Mouse (Mus musculus): ENCODE measurements around the gene Prkg2. TPM values are rescaled to one million over a fixed set of nuclear protein-coding genes. Genes with fewer than 3 reads are reported as not detected.

Gene Prkg2
- polyA plus RNA-seq, 1 experiment: not detected

DNA sequence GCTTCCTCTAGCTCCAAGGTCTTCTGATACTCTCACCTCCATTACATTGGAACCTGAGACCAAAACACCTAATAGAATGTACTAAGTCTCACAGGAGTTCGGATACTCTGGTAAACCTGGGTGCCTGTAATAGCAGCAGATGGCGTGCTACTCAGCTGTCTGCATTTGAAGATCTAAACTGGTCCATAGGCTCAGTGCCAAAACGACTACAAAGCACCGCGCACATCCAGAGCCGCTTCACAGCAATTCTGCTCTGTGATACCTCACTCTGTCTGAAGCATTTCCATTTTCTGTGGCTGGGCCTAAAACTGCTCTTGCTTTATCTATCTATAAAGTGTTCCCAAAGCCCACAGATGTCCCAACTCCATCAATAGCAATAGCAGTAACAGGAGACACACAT lies 17.4 kb downstream of the Prkg2 start:
- Histone ChIP-seq H3K4me3 (ENCODE audit: insufficient read depth, low read length) (no peak overlapping the region), H3K4me1 (ENCODE audit: control insufficient read depth, insufficient read depth, low read length) (no peaks in the 10 kb centered on the region), H3K27ac (ENCODE audit: insufficient read depth, low read depth, low read length) (no peak overlapping the region)
- TF ChIP-seq POLR2A (IDR thresholded peaks at IDR 0.05; ENCODE audit: borderline replicate concordance, low read depth, low read length) (no peak), CTCF (IDR thresholded peaks at IDR 0.05; ENCODE audit: low read depth, low read length) (no peak)

- H3K27ac ChIP-seq (ENCODE audit: insufficient read depth, low read depth, low read length): no peak overlapping the region
- H3K4me3 ChIP-seq (ENCODE audit: insufficient read depth, low read length): no peak overlapping the region
- TF ChIP-seq POLR2A (IDR thresholded peaks at IDR 0.05; ENCODE audit: borderline replicate concordance, low read depth, low read length) (no peak), CTCF (IDR thresholded peaks at IDR 0.05; ENCODE audit: low read depth, low read length) (no peak)
- no peaks in the 10 kb centered on the region for H3K4me1 ChIP-seq (ENCODE audit: control insufficient read depth, insufficient read depth, low read length)
These were observed 22.0 kb downstream of the Prkg2 start for GRCm38 (mm10) chr5:99015140-99015539.

GRCm38 (mm10) chr5:99010448-99011151 lies 26.6 kb downstream of the Prkg2 start:
- no peak overlapping the region for H3K27ac ChIP-seq (ENCODE audit: insufficient read depth, low read depth, low read length)
- H3K4me3 ChIP-seq (ENCODE audit: insufficient read depth, low read length): no peak overlapping the region
- no peaks in the 10 kb centered on the region for H3K4me1 ChIP-seq (ENCODE audit: control insufficient read depth, insufficient read depth, low read length)
- TF ChIP-seq POLR2A (IDR thresholded peaks at IDR 0.05; ENCODE audit: borderline replicate concordance, low read depth, low read length) (no peak), CTCF (IDR thresholded peaks at IDR 0.05; ENCODE audit: low read depth, low read length) (no peak)

- Histone ChIP-seq H3K4me1 (ENCODE audit: control insufficient read depth, insufficient read depth, low read length) (no peaks in the 10 kb centered on the region), H3K4me3 (ENCODE audit: insufficient read depth, low read length) (no peak overlapping the region), H3K27ac (ENCODE audit: insufficient read depth, low read depth, low read length) (no peak overlapping the region)
- no peak for TF ChIP-seq POLR2A (IDR thresholded peaks at IDR 0.05; ENCODE audit: borderline replicate concordance, low read depth, low read length)
- TF ChIP-seq CTCF (IDR thresholded peaks at IDR 0.05; ENCODE audit: low read depth, low read length): no peak
These were observed 39.0 kb downstream of the Prkg2 start for GRCm38 (mm10) chr5:98998104-98998503.

- TF ChIP-seq CTCF (IDR thresholded peaks at IDR 0.05; ENCODE audit: low read depth, low read length): no peak
- no peak for TF ChIP-seq POLR2A (IDR thresholded peaks at IDR 0.05; ENCODE audit: borderline replicate concordance, low read depth, low read length)
- H3K4me1 ChIP-seq (ENCODE audit: control insufficient read depth, insufficient read depth, low read length): no peaks in the 10 kb centered on the region
- H3K27ac ChIP-seq (ENCODE audit: insufficient read depth, low read depth, low read length): no peak overlapping the region
- no peak overlapping the region for H3K4me3 ChIP-seq (ENCODE audit: insufficient read depth, low read length)
These were observed 41.4 kb downstream of the Prkg2 start for GRCm38 (mm10) chr5:98995767-98996166.

DNA sequence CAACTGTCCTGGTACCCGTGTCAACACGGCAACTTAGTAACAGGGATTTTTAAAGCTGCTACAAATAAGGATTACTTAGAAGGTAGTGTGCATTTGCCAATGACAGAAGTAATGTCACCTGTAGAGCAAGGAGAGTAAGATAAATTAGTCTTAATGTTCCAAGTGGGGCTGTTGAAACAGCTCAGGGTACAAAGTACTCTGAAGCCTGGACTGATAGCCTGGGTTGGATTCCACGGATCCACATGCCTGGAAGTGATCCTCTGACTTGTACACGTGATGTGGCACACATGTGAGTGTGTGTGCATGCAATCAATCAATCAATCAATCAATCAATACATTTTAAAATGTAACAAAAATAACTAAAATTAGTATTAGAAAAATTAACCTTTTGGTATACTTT lies 45.6 kb downstream of the Prkg2 start:
- H3K4me1 ChIP-seq (ENCODE audit: control insufficient read depth, insufficient read depth, low read length): no peaks in the 10 kb centered on the region
- no peak for TF ChIP-seq CTCF (IDR thresholded peaks at IDR 0.05; ENCODE audit: low read depth, low read length)
- TF ChIP-seq POLR2A (IDR thresholded peaks at IDR 0.05; ENCODE audit: borderline replicate concordance, low read depth, low read length): no peak
- H3K27ac ChIP-seq (ENCODE audit: insufficient read depth, low read depth, low read length): no peak overlapping the region
- no peak overlapping the region for H3K4me3 ChIP-seq (ENCODE audit: insufficient read depth, low read length)

DNA sequence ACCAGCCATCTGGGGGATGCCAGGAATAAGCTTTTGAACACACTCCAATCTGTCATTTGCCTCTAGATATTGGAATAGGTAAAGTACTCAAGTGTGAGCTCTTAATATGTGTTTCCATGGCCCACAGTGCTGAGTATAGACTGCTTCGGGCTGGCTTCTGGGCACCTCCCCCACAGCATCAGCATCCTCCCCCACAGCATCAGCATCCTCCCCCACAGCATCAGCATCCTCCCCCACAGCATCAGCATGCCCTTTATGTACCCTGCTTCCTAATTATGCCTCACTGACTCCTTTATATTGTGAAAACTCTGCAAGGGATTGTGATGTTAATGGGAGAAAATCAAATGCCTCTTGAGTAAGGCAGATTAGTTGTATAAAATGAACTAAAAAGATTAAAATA lies 49.5 kb downstream of the Prkg2 start:
- H3K4me3 ChIP-seq (ENCODE audit: insufficient read depth, low read length): no peak overlapping the region
- no peaks in the 10 kb centered on the region for H3K4me1 ChIP-seq (ENCODE audit: control insufficient read depth, insufficient read depth, low read length)
- H3K27ac ChIP-seq (ENCODE audit: insufficient read depth, low read depth, low read length): no peak overlapping the region
- TF ChIP-seq POLR2A (IDR thresholded peaks at IDR 0.05; ENCODE audit: borderline replicate concordance, low read depth, low read length) (no peak), CTCF (IDR thresholded peaks at IDR 0.05; ENCODE audit: low read depth, low read length) (no peak)

- TF ChIP-seq CTCF (IDR thresholded peaks at IDR 0.05; ENCODE audit: low read depth, low read length) (no peak), POLR2A (IDR thresholded peaks at IDR 0.05; ENCODE audit: borderline replicate concordance, low read depth, low read length) (no peak)
- Histone ChIP-seq H3K27ac (ENCODE audit: insufficient read depth, low read depth, low read length) (no peak overlapping the region), H3K4me1 (ENCODE audit: control insufficient read depth, insufficient read depth, low read length) (no peaks in the 10 kb centered on the region), H3K4me3 (ENCODE audit: insufficient read depth, low read length) (no peak overlapping the region)
These were observed 50.0 kb downstream of the Prkg2 start for GRCm38 (mm10) chr5:98987116-98987515.

DNA sequence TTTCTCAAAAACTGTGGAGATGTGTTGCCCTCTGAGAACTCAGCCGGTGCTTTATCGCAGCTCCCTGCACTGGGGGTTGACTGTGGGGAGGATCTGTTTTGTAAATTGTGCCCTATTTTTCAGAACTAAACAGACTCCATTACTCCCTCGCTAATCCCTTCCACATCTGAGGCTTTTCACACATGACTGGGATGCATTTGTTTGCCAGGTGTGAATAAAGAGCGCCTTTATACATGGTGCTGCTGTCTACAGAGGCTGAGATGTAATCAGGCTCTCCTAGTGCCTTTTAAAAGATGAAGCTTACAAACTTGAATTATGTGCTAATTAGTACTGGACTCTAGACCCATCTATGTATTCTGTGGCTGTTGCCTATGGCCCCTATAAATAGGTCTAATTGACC lies 50.7 kb downstream of the Prkg2 start:
- TF ChIP-seq CTCF (IDR thresholded peaks at IDR 0.05; ENCODE audit: low read depth, low read length) (no peak), POLR2A (IDR thresholded peaks at IDR 0.05; ENCODE audit: borderline replicate concordance, low read depth, low read length) (no peak)
- no peaks in the 10 kb centered on the region for H3K4me1 ChIP-seq (ENCODE audit: control insufficient read depth, insufficient read depth, low read length)

GRCm38 (mm10) chr5:98986011-98986410 lies 51.1 kb downstream of the Prkg2 start:
- H3K4me3 ChIP-seq (ENCODE audit: insufficient read depth, low read length): no peak overlapping the region
- no peaks in the 10 kb centered on the region for H3K4me1 ChIP-seq (ENCODE audit: control insufficient read depth, insufficient read depth, low read length)
- TF ChIP-seq CTCF (IDR thresholded peaks at IDR 0.05; ENCODE audit: low read depth, low read length) (no peak), POLR2A (IDR thresholded peaks at IDR 0.05; ENCODE audit: borderline replicate concordance, low read depth, low read length) (no peak)
- H3K27ac ChIP-seq (ENCODE audit: insufficient read depth, low read depth, low read length): no peak overlapping the region

More for the DNA sequence above, 50.7 kb downstream of the Prkg2 start:
- H3K27ac ChIP-seq (ENCODE audit: insufficient read depth, low read depth, low read length): no peak overlapping the region
- no peak overlapping the region for H3K4me3 ChIP-seq (ENCODE audit: insufficient read depth, low read length)

All from bone marrow macrophage, adult 2 months (primary cell).